Mouse (Mus musculus) heart, postnatal 14 days (tissue): ENCODE results near the gene Acvr2a. TPM values are rescaled to one million over a fixed set of nuclear protein-coding genes. Genes with fewer than 3 reads are reported as not detected.
"Not testable (repeated sequence)": the region's sequence is repeated elsewhere in the genome, so short reads cannot be mapped to it uniquely, and the experiment has no call there.

ENCODE experiments used
- DNase-seq, 2 experiments: peaks; one replicate each; pipeline ENCODE4 v3.0.0; 2021 to 2022
- intact Hi-C: fragments of 180-260 bp; cut with DNase I; formaldehyde crosslinking; loops from one replicate; pipeline ENCODE4 v1.15.1; 2025
- total RNA-seq, 2 experiments: library from RNA; stranded (reverse); gene quantifications; 2 replicates each; pipeline ENCODE4 v1.2.3; 2021

Acvr2a gene
- total RNA-seq, 2 experiments from 2014 or later, result 15.2 to 15.7 TPM

- intact Hi-C loops, result no loop called here
- DNase-seq, result no peak
These were observed 32.9 kb downstream of the Acvr2a start for GRCm38 (mm10) chr2:48846689-48847398.

DNA sequence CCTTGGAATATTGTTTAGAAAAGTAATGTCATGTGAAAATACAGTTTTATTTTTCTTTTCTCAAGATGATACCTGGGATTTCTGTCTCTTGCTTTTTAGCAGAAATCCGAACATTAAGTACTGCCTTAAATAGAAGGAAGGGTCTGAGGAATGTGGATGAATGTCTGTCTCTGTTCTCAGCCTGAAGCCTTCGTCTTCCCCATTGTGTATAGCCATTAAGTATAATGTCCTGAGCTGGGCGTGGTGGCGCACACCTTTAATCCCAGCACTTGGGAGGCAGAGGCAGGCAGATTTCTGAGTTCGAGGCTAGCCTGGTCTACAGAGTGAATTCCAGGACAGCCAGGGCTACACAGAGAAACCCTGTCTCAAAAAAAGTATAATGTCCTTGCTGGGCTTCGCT is 51.7 kb downstream of the Acvr2a start:
- intact Hi-C loops, DNase-seq: not testable (repeated sequence)

GRCm38 (mm10) chr2:48868199-48868913 is 54.4 kb downstream of the Acvr2a start:
- no peak for DNase-seq

GRCm38 (mm10) chr2:48885945-48886344 is 72.0 kb downstream of the Acvr2a start:
- intact Hi-C loops, result loop anchor here (2.0 to 10.0 kb wide), 7 partner anchors 74 to 1394 kb away; partner anchors contain the start of gene Acvr2a
- DNase-seq, result peak; percentile 42 to 70

More at GRCm38 (mm10) chr2:48868199-48868913, 54.4 kb downstream of the Acvr2a start:
- intact Hi-C loops, result no loop called here

DNA sequence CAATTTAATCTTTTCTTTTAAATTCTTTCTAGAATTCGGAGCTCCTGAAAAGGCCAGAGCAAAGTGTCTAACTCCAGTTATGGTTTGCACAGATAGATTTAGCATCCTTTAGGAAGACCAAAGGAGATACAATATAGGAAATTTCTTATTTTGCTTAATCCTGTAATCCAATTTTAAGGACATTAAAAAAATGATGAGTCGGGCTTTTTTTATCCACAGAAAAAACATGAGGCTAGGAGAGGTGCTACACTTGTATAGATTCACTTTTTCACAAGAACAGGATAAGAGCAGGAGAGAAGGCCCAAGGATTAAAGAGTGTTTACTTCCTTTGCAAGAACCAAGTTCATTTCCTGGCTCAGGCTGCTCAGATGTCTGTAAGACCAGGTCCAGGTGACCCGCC is 81.3 kb downstream of the Acvr2a start:
- DNase-seq, result no peak
- intact Hi-C loops, result no loop called here

- intact Hi-C loops, result loop anchor here (1.0 kb wide), 1 partner anchor 404 kb away; no protein-coding TSS in a partner anchor
- DNase-seq, result no peak
These were observed 95.0 kb downstream of the Acvr2a start for GRCm38 (mm10) chr2:48908866-48909265.

DNA sequence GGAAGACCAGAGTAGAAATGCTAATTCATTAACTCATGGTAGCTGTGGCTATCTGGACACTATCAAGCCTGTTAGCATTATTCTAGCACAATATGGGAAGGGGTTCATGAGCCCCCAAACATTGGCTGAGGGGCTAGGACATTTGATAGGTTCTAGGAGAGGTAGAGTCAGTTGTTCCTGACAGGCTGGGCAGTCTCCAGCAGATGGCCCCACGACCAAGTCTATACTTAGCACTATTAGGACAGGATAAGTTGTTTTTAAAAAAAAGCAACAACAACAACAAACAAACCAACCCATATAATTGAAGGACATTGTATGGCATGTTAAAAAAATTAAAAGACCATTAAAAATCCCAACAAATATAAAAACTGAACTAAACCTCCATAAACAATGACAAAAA is 100.3 kb downstream of the Acvr2a start:
- intact Hi-C loops, result loop anchor here (5.0 kb wide), 1 partner anchor 818 kb away; no protein-coding TSS in a partner anchor
- no peak for DNase-seq

GRCm38 (mm10) chr2:48915832-48916231 is 101.9 kb downstream of the Acvr2a start:
- intact Hi-C loops, result no loop called here
- no peak for DNase-seq

DNA sequence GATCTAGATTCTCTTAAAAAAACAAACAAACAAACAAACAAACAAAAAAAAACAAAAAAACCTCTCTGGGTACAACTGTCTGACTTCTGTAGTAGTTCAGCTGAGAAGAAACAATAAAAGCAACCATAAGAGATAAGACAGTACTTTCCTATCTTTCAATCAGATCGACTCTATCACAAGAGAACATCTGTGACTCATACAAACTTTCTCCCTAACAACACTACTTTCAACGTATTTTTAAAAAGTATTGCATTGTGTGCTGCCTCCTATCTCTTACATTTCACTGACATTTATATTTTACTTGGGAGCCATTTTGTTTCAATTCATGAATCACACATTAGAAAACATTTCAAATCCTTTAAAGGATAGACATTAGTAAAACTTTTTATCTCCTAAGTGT is 121.1 kb downstream of the Acvr2a start:
- intact Hi-C loops, result no loop called here
- no peak for DNase-seq

- no peak for DNase-seq
- intact Hi-C loops, result no loop called here
These were observed 133.9 kb downstream of the Acvr2a start for GRCm38 (mm10) chr2:48947761-48948160.

DNA sequence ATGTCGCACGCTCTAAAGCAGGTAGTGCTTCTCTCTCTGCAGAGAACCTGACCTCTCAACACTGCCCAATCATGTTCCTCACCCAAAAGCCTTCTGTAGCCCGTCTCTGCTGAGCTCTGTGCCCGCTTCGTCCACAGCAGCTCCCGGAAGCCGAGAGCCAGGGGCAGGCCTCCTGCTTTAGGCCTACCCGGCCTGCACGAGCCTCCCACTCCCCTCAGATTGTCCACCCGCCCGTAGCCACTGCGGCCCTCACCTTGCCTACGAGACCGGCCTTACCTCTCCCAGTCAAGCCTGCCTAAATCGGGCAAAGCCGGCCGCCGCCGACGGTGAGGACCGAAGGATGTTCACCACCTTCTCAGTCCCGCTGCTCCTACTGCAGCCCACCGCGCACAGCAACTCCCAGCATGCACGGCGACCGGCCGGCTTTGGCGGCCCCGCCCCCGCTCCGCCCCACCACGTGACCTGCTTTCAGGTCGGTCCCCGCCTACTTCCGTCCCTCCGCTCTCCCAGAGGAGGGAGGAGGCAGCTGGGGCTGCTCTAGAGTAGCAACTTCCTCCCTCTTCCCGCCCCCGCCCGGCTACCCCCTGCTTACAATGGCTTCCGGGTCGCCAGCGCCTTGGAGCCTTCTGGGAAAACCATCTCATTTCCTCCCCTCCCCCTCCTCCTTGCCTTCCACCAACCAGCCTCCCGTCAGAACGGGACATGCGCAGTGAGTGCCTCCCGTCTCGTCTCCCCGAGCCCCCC is 135.1 kb downstream of the Acvr2a start, which contains the start of gene Mbd5:
Gene Mbd5, plus strand, starts transcription at position 668 of the 744 bp plus-strand sequence.
- intact Hi-C loops, result no loop called here
- peak; percentile 98 to 99 for DNase-seq

DNA sequence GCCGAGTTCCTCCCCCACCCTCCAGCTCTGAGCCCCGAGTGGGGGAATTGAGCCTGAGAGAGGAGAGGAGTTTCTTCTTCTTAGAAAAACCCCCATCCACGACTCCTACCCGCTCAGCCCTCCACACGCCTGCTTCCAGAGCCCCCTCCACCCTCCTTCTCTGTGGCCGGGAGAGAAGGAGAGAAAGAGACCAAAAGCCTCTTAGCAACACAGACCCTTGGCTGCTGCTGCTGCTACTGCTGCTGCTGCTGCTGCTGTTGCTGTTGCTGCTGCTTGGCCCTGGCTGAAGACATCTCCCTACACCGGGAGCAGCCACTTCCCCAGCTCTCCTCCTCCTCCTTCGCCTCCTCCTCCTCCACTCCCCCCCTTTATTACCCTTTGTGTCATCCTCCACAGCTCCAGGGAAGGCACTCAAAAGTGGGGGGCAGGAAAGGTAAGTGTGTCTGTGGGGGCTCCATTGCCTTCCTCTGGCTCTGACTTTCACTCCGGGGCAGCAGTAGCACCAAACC is 135.9 kb downstream of the Acvr2a start:
- DNase-seq, result no peak
- intact Hi-C loops, result no loop called here

- intact Hi-C loops, result no loop called here
- no peak for DNase-seq
These were observed 136.2 kb downstream of the Acvr2a start, which contains the start of gene Orc4 for GRCm38 (mm10) chr2:48950252-48950315. Orc4 (minus strand) TSS chr2:48950277.

DNA sequence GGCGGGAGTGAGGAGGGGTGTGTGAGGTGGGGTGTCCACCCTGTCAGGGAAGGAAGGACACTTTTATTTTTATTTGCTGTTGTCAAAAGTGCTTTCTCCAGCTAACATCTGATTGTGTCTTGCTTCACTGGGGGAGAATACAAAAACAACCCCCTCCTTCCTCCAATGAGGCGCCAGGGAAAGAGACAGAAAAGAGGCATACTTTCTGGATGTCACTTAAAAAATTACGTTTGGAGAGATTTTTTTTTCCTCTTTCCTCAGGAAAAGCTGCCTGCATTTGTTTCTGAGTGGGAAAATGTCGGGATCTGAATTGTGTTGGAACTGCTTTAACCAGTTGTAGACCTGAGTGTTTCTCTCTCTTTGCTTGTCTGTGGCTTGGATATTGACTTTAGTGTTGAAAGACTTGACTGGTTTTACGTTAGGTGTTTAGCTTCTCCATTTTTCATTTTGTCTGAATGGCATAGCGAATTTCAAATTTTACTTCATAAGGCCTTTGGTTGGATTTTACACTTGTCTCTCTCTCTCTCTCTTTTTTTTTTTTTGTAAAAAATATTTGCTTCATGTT is 136.5 kb downstream of the Acvr2a start:
- DNase-seq, result no peak
- intact Hi-C loops, result no loop called here

Other genes starting within 250 kb of the Acvr2a start
- gene Mbd5, start 135.4 kb downstream of the Acvr2a start, total RNA-seq, result 10 to 100 TPM; 36.2 to 36.8 TPM
- 10 to 100 TPM; 36.8 to 38.5 TPM for gene Orc4, start 136.2 kb downstream of the Acvr2a start, total RNA-seq